Mouse (Mus musculus) heart, adult 2 months (tissue): ENCODE data around the gene Dhrs11.

Experiments used
- CTCF ChIP-seq: fragments of 200-600 bp; IDR thresholded peaks from 2 replicates; pipeline ENCODE4 v1.8.1; 2022; ENCODE audit warnings: antibody characterized with exemption, mild to moderate bottlenecking, moderate library complexity
- EP300 ChIP-seq: fragments of 200-500 bp; IDR thresholded peaks from 2 replicates; pipeline ENCODE4 v1.6.1; 2011; ENCODE audit warnings: low read depth, low read length, control low read depth; ENCODE audit not compliant: insufficient read depth
- POLR2A ChIP-seq: fragments of 200-500 bp; IDR thresholded peaks from 2 replicates; pipeline ENCODE4 v1.6.1; 2011; ENCODE audit warnings: mild to moderate bottlenecking, low read depth, low read length, control low read depth; ENCODE audit not compliant: insufficient read depth

DNA sequence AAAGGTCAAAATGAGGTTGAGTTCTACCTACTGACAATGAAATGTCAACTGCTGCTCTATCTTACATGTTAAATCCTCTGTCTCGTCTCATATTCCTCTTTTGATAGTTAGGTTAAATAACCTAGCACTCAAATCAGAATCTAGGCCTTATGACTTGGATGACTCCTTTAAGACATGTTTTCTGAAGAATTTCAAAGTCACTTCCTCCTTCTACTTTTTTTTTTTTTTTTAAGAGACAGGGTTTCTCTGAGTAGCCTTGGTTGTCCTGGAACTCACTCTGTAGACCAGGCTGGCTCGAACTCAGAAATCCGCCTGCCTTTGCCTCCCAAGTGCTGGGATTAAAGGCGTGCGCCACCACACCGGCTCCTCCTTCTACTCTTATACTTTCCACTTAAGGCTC, 26.5 kb upstream of the Dhrs11 start:
- TF ChIP-seq CTCF, result no peak
- TF ChIP-seq POLR2A, result no peak
- no peak for TF ChIP-seq EP300
